Mouse (Mus musculus): ENCODE measurements around the gene Fam173a. TPM values are rescaled to one million over a fixed set of nuclear protein-coding genes. Genes with fewer than 3 reads are reported as not detected.
A peak's percentile ranks its signal among the peaks of the same experiment; 100 is the strongest.

Gene Fam173a
- polyA plus RNA-seq, 1 experiment: 149 TPM

- H3K27ac ChIP-seq (ENCODE audit: control insufficient read depth, insufficient read depth, low read depth, low read length, poor library complexity): no peak overlapping the region
- H3K4me3 ChIP-seq (replicated peaks; ENCODE audit: control insufficient read depth, low read depth, low read length): no peak overlapping the region
- 69% methylated on average over 10 of the region's 10 CpGs for WGBS
Observed at GRCm38 (mm10) chr17:25775318-25776062, 17.2 kb downstream of the Fam173a start.

GRCm38 (mm10) chr17:25773549-25774120 is 19.1 kb downstream of the Fam173a start, which contains the start of gene Narfl:
TSS of gene Narfl (plus strand) at chr17:25773776.
- Histone ChIP-seq H3K4me3 (replicated peaks; ENCODE audit: control insufficient read depth, low read depth, low read length) (peak within 1 kb of the TSS; percentile 92), H3K27ac (ENCODE audit: control insufficient read depth, insufficient read depth, low read depth, low read length, poor library complexity) (peak within 1 kb of the TSS; percentile 6; the same call in 1 of the 2 replicates), H3K4me1 (ENCODE audit: control insufficient read depth, insufficient read depth, low read length) (peaks cover 4% of the 10 kb centered on the region)
- under 1% methylated on average over 37 of the region's 37 CpGs for WGBS
- peak; percentile 97 for TF ChIP-seq CTCF (IDR thresholded peaks at IDR 0.05; ENCODE audit: control insufficient read depth, insufficient read depth, low read length)
- peak; percentile 89 for TF ChIP-seq POLR2A (IDR thresholded peaks at IDR 0.05; ENCODE audit: borderline replicate concordance, control insufficient read depth, low read depth, low read length)

More at GRCm38 (mm10) chr17:25775318-25776062, 17.2 kb downstream of the Fam173a start:
- TF ChIP-seq POLR2A (IDR thresholded peaks at IDR 0.05; ENCODE audit: borderline replicate concordance, control insufficient read depth, low read depth, low read length): no peak
- TF ChIP-seq CTCF (IDR thresholded peaks at IDR 0.05; ENCODE audit: control insufficient read depth, insufficient read depth, low read length): no peak
- H3K4me1 ChIP-seq (ENCODE audit: control insufficient read depth, insufficient read depth, low read length): peaks cover 4% of the 10 kb centered on the region

- 53% methylated on average over 9 of the region's 9 CpGs for WGBS
- Histone ChIP-seq H3K4me1 (ENCODE audit: control insufficient read depth, insufficient read depth, low read length) (peaks cover 3% of the 10 kb centered on the region), H3K27ac (ENCODE audit: control insufficient read depth, insufficient read depth, low read depth, low read length, poor library complexity) (no peak overlapping the region), H3K4me3 (replicated peaks; ENCODE audit: control insufficient read depth, low read depth, low read length) (no peak overlapping the region)
- no peak for TF ChIP-seq POLR2A (IDR thresholded peaks at IDR 0.05; ENCODE audit: borderline replicate concordance, control insufficient read depth, low read depth, low read length)
- no peak for TF ChIP-seq CTCF (IDR thresholded peaks at IDR 0.05; ENCODE audit: control insufficient read depth, insufficient read depth, low read length)
Observed at GRCm38 (mm10) chr17:25769331-25769730, 23.4 kb downstream of the Fam173a start.

GRCm38 (mm10) chr17:25765886-25766285 is 26.8 kb downstream of the Fam173a start:
- no peaks in the 10 kb centered on the region for H3K4me1 ChIP-seq (ENCODE audit: control insufficient read depth, insufficient read depth, low read length)
- H3K27ac ChIP-seq (ENCODE audit: control insufficient read depth, insufficient read depth, low read depth, low read length, poor library complexity): no peak overlapping the region
- H3K4me3 ChIP-seq (replicated peaks; ENCODE audit: control insufficient read depth, low read depth, low read length): no peak overlapping the region
- WGBS: 67% methylated on average over 5 of the region's 5 CpGs
- no peak for TF ChIP-seq CTCF (IDR thresholded peaks at IDR 0.05; ENCODE audit: control insufficient read depth, insufficient read depth, low read length)
- no peak for TF ChIP-seq POLR2A (IDR thresholded peaks at IDR 0.05; ENCODE audit: borderline replicate concordance, control insufficient read depth, low read depth, low read length)

- no peak for TF ChIP-seq CTCF (IDR thresholded peaks at IDR 0.05; ENCODE audit: control insufficient read depth, insufficient read depth, low read length)
- TF ChIP-seq POLR2A (IDR thresholded peaks at IDR 0.05; ENCODE audit: borderline replicate concordance, control insufficient read depth, low read depth, low read length): no peak
- Histone ChIP-seq H3K27ac (ENCODE audit: control insufficient read depth, insufficient read depth, low read depth, low read length, poor library complexity) (no peak overlapping the region), H3K4me3 (replicated peaks; ENCODE audit: control insufficient read depth, low read depth, low read length) (no peak overlapping the region), H3K4me1 (ENCODE audit: control insufficient read depth, insufficient read depth, low read length) (no peaks in the 10 kb centered on the region)
- WGBS: 34% methylated on average over 3 of the region's 3 CpGs
Observed at GRCm38 (mm10) chr17:25762591-25762990, 30.1 kb downstream of the Fam173a start.

GRCm38 (mm10) chr17:25761561-25761970 is 31.1 kb downstream of the Fam173a start:
- 57% methylated on average over 4 of the region's 4 CpGs for WGBS
- H3K4me3 ChIP-seq (replicated peaks; ENCODE audit: control insufficient read depth, low read depth, low read length): no peak overlapping the region
- H3K4me1 ChIP-seq (ENCODE audit: control insufficient read depth, insufficient read depth, low read length): no peaks in the 10 kb centered on the region
- H3K27ac ChIP-seq (ENCODE audit: control insufficient read depth, insufficient read depth, low read depth, low read length, poor library complexity): no peak overlapping the region
- no peak for TF ChIP-seq CTCF (IDR thresholded peaks at IDR 0.05; ENCODE audit: control insufficient read depth, insufficient read depth, low read length)

GRCm38 (mm10) chr17:25760148-25760547 is 32.6 kb downstream of the Fam173a start:
- Histone ChIP-seq H3K27ac (ENCODE audit: control insufficient read depth, insufficient read depth, low read depth, low read length, poor library complexity) (no peak overlapping the region), H3K4me1 (ENCODE audit: control insufficient read depth, insufficient read depth, low read length) (no peaks in the 10 kb centered on the region), H3K4me3 (replicated peaks; ENCODE audit: control insufficient read depth, low read depth, low read length) (no peak overlapping the region)
- TF ChIP-seq CTCF (IDR thresholded peaks at IDR 0.05; ENCODE audit: control insufficient read depth, insufficient read depth, low read length) (no peak), POLR2A (IDR thresholded peaks at IDR 0.05; ENCODE audit: borderline replicate concordance, control insufficient read depth, low read depth, low read length) (no peak)
- WGBS: 62% methylated on average over 8 of the region's 8 CpGs

- H3K4me3 ChIP-seq (replicated peaks; ENCODE audit: control insufficient read depth, low read depth, low read length): no peak overlapping the region
- TF ChIP-seq POLR2A (IDR thresholded peaks at IDR 0.05; ENCODE audit: borderline replicate concordance, control insufficient read depth, low read depth, low read length): no peak
- no peak for TF ChIP-seq CTCF (IDR thresholded peaks at IDR 0.05; ENCODE audit: control insufficient read depth, insufficient read depth, low read length)
- no peaks in the 10 kb centered on the region for H3K4me1 ChIP-seq (ENCODE audit: control insufficient read depth, insufficient read depth, low read length)
- no peak overlapping the region for H3K27ac ChIP-seq (ENCODE audit: control insufficient read depth, insufficient read depth, low read depth, low read length, poor library complexity)
- WGBS: 67% methylated on average over 3 of the region's 3 CpGs
Observed at GRCm38 (mm10) chr17:25757691-25758090, 35.0 kb downstream of the Fam173a start.
